Mouse (Mus musculus): ENCODE data around the gene Dlgap4. TPM values are rescaled to one million over a fixed set of nuclear protein-coding genes. Genes with fewer than 3 reads are reported as not detected.
A peak's percentile ranks its signal among the peaks of the same experiment; 100 is the strongest.

Dlgap4 gene
- polyA plus RNA-seq (2012; rRNA removed): 234 and 261 TPM in 2 replicates

DNA sequence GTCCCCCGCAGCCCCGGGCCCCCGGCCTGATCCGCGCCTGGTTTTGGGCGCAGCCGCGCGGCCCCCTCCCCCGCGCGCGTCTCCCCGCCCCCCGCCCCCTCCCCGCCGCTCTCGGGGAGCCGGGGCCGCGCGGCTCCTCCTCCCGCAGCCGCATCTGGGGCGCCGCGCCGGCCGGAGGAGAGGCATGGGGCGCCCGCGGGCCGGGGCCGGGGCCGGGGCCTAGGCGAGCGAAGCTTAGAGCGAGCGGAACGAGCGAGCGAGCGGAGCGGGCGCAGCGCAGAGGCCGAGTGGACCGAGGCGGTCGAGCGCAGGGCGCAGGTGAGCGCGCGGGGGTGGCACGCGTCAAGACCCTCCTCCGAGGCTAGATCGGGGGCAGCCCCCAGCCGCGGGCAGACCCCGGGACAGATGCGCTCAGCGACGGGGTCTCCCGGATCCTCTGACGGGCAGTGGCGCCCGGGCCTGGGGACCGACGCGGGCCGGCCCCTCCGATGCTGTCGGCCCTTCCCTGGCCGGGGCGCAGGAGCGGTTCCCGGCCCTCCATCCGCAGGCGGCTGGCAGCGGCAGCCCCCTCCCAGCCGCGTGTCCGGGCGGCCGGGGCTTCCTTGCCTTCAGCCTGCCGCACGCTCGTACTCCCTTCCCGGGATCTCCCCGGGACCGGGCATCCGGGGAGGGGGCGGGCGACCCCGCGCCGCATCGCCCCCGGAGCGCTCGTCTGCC lies at the start of gene Dlgap4:
Gene Dlgap4 (plus strand): TSS at position 165 of the 717 bp plus-strand sequence.
- no peak for DNase-seq (ENCODE audit: extremely low spot score in 1 of 2, low spot score in 1 of 2)

DNA sequence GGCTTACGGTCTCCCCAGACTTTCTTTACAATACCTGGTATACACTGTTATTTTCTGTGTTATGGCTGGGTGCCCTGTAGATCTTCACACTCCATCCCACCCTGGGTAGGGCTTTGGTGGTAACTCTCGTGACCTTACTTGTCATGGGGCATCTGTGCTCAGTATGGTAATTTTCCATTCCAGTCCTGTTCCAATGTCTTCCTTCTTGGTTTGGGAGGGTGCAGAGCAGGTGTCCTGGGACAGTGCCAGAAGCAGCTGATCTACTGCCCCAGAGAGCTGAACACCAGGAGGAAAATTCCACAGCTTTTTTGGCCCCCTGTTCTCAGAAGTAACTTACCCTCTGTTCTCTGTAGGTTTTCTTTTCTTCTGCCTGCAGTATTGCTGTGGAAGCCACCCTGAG lies 47.0 kb upstream of the Dlgap4 start:
- no peak for DNase-seq (ENCODE audit: extremely low spot score in 1 of 2, low spot score in 1 of 2)

DNA sequence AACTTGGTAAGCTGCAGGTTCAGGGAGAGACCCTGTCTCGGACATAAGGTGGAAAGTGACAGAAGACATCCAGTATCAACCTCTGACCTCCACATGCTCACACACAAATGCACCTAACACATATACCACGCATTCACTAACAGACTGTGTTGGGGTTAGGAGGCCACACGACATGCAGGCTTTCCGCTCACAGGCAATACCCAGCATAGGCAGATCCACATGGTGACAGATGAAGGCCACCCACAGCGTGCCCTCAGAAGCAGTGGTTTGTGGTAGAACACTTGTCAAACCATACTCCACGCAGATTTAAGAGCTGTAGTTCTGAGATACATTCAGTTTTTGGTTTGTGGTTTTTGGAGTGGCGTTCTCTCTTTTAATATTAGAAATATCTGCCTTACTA lies 44.9 kb upstream of the Dlgap4 start:
- DNase-seq (ENCODE audit: extremely low spot score in 1 of 2, low spot score in 1 of 2): no peak

DNA sequence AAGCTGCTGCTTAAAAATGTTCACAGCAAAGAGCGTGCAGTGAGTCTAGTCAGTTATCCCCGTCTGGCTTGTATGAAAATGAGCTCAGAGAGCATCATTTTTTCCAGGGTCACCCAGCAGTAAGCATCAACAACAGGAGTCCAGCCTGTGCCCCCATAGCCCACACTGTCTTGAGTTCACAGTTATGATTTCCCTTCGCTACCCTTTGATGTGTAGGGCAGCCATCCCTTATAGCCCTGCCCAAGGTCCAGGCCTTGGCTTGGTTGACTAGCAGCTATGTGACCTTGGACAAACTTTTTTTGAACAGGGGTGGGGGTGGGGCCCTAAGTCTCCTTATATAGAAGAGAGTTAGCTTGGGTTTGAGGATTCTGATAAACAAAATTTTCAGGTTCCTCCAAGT lies 44.2 kb upstream of the Dlgap4 start:
- DNase-seq (ENCODE audit: extremely low spot score in 1 of 2, low spot score in 1 of 2): no peak

DNA sequence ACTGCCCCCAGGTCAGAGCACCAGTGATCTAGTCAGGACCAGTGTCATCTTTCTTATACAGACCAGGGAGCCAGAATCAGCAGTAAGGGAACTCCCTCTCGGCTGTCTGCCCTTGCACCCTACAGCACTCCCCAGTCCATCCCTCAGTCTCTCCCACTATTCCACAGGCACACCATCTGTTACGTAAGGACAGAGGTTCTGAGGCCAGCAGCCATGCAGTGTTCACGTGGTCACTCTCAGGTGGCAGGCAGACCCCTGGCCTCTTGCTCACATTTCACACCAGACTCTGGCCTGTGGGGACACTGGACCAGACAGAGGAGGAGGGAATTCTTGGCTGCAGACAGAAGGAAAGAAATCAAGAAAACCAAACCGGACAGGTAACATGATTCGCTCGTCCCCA lies 42.0 kb upstream of the Dlgap4 start:
- no peak for DNase-seq (ENCODE audit: extremely low spot score in 1 of 2, low spot score in 1 of 2)

DNA sequence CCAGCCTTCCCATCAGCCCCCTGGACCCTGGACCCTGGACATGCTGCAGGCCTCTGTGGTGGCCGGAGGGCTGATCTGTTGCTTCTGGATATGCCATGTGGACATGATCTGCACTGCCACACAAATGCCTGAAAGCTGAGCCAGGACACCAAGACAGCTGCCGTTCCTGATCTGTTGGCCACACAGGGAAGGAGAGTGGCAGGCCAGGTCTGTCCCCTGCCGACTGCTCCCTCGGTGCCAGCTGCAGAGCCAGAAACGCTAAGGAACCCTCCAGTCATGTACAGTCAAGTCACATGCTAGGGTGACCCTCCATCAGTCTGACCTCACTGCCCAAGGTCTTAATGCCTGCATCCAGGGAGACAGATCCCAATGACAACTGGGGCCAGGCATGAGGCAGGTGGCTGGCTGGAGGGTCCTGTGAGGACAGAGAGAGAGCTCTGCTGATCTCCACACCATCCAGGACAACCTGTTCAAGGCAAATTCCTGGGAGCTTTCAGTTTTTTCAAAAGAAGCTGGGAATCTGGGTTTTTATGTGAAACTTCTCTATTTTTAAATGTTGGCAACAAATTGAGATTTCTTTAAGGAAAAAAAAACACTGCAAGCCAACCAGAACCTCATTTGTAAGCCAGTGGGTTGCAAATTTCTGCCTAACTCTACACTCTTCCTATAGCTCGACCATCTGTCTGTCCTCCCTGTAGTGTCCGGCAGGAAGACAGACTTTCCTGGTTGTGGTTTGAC lies 36.5 kb upstream of the Dlgap4 start:
- DNase-seq (ENCODE audit: extremely low spot score in 1 of 2, low spot score in 1 of 2): no peak

DNA sequence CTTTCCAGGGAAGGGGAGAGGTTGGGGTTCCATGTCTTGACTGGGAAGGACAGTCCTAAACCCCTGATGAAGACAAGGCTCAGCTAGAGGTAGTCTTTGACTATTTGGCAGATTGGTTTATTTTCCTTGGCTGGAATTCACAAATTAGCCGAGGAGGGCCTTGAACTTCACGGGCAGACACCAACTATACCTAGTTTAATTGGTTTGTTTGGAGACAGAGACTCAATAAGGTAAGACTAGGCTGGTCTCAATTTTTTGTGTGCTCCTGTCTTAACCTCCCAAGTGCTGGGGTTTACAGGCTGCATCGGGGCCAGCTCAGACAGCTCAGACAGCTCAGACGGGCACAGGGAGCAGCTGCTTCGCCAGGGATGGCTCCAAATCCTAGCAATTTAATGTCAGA lies 33.0 kb upstream of the Dlgap4 start:
- DNase-seq (ENCODE audit: extremely low spot score in 1 of 2, low spot score in 1 of 2): no peak

DNA sequence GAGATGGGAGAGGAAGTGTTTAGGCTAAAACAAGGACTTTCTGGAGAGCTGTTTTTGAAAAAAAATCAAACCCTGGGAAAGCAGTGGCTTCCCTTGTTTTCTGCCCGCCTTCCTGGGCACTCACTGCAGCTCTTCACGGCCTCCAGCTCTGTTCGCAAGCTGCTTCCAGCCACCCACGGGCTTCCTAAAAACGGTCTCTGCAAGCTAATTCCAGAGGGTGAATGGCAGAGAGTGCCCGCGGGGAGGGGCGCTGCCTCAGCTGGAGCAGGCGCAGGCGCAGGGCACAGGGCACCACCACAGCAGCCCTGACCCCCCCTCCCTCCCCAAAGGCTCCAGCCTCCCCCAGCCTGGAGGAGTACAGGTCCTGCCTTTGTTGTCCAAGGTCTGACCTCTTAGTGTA lies 32.3 kb upstream of the Dlgap4 start:
- peak; percentile 90 to 94 for DNase-seq (ENCODE audit: extremely low spot score in 1 of 2, low spot score in 1 of 2)

DNA sequence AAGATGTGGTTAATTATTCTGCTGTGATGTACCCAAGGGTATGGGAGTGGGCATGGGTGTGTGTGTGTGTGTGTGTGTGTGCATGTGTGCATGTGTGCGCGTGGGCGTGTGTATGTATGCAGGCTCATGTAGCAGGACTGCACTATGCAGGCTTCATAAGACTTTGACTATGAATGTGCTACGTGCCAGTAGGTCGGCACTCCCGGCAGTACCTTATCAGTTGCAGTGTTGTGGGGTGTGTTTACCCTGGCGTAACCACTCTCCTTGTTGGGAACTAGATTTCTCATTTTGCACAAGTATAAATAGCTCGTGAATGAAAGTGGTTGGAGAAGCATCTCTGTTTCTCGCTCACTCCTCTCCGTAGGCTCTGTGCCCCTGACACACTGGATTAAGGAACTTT lies 30.6 kb upstream of the Dlgap4 start:
- no peak for DNase-seq (ENCODE audit: extremely low spot score in 1 of 2, low spot score in 1 of 2)

DNA sequence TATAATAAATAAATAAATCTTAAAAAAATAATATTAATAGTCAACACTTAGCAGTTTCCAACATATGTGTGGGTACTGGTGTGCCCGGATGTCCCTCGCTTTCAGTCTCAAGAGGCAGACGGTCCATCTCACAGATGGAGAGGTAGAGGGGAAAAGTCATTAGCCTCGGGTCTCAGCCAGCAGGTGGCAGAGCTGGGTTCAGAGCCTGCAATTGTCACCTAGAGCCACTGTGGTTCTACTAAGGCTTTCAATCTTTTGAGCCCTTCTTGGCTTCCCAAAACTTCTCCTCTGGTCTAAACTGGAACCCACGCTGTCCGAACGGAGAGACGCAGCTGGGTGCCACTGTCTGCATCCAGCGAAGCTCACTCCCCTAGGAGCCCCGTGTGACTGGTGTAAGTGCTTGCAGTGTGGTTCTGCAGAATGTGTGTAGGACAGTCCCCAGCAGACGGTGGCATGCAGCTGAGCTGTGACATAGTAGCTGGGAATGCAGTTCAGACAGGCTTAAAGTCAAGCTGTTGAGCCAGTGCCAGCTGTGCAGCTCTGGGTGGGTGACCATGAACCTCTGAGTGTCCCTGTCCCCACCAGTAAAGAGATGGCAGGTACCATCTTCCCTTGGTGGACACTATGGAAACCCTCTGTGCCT lies 29.2 kb upstream of the Dlgap4 start:
- no peak for DNase-seq (ENCODE audit: extremely low spot score in 1 of 2, low spot score in 1 of 2)

DNA sequence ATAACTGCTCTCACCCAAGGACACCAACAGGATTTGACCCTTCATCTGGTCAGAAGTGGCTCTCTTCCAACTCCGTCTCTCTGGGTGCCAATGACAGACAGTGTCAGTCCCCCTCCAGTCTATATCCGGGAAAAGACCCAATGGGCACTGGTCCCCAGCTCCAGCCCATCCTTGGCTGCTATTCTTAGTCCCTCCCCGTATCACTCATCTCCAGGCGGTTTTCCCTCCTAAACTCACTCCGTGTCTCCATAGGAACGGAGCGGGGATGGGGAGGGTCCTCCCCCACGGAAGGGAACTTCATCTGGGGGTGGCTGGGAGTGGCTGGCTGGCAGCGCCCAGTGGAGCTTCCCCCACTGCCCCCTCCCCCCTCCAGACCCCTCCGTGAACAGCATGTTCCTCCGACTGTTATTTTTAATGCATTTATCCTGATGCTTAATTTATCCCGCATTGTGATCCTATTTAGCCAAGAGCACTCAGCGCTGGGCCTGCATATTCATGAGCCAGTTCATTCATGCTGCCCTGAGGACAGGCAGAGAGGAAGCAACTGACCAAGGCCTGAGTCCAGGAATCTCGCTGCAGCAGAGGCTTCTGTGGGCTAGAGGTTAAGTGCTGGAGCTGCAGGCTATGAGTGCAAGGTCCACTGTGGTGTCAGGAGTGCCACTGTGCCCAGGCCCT lies 28.6 kb upstream of the Dlgap4 start:
- peak; percentile 35 to 73 for DNase-seq (ENCODE audit: extremely low spot score in 1 of 2, low spot score in 1 of 2)

DNA sequence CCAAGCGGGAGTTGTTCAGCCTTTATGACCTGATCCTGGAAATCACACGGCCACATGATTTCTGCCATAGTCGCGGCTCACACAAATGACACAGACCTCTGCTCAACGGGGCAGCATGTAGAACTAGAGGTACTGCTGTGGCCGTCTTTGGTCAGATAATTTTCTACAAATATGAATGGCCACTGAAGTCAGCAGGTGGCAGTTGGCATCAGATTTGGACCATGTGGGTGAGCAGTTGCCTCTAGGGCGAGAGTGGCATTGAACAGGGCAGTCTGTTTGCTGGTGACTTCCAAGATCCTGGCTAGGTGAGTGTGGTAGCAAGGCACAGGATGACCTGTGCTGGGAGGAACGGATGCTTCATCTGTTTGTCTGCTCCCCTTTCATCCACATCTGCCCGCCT lies 24.0 kb upstream of the Dlgap4 start:
- no peak for DNase-seq (ENCODE audit: extremely low spot score in 1 of 2, low spot score in 1 of 2)

DNA sequence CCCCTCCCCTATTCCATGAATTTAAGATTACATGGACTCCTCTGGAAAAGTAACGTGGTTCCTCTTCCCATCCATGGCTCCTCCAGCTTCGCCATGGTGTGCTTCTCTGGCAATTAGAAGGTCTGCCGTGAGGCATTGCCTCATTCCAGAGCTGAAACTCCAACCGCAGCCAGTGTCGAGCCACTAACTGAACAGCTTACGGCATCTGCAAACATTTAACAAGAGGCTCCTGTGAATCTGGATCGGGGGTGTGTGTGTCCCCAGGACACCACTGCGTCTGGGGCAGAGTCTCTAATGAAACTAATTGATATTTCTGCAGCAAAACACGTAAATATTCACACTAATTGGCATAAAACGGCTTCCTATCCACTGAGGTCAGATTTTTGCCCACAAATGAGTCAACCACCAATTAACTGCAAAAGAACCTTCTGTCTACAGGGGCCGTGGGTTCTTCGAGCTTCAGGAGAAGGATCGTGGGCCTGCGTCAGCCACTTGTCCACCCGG lies 18.5 kb upstream of the Dlgap4 start:
- DNase-seq (ENCODE audit: extremely low spot score in 1 of 2, low spot score in 1 of 2): no peak

DNA sequence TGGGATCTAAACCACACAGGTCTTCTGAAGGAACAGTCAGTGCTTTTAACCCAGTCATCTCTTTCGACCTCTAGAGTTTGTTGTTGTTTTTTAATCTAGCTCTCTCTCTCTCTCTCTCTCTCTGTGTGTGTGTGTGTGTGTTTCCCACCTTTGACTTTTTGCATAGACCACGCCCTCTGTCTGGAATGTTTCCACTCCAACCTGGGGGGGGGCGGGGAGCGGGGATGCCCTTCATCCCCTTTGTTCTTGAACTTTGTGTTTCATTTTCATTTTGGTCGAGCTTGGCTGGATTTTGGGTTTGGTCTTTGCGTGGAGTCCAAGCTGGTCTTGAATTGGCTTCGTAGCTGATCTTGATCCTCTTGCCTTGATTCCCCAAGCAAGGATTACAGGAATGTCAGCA lies 10.9 kb upstream of the Dlgap4 start:
- no peak for DNase-seq (ENCODE audit: extremely low spot score in 1 of 2, low spot score in 1 of 2)

DNA sequence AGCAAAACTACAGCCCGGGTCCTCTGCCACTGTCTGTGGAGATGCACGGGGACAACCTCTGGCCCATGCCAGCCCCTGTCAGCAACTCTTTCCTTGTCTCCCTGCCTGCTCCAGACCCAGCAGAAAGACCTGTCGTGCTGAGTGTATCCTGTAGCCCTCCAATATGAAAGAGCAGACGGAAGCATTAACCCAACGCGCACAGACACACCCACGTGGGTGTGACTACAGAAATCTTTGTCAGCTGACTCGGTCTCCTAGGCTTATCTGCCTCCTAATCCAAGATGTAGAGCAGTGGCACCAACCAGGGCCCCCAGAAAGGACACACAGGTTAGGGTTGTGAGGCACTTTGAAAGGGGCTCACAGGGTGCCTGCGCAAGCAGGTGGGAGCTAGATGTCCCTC lies 9.8 kb upstream of the Dlgap4 start:
- no peak for DNase-seq (ENCODE audit: extremely low spot score in 1 of 2, low spot score in 1 of 2)

DNA sequence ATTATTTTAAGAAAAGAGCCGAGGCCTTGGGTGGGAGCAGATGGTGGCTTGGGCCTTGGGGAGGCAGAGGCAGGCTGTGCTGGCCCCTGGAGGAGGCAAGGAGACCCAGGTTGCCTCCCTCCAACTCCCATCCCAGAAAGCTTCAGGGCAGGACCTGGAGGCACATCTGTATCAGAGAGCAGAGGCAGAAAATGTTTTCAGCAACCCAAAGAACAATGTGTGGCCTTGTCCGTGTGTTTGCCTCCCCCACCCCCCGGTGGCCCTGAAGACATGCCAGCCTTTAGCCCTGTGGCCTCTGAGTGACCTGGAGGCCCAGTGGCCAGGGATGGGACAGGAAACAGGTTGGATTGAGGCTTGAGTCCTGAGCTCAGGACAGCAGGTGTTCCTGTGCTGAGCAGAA lies 8.4 kb upstream of the Dlgap4 start:
- DNase-seq (ENCODE audit: extremely low spot score in 1 of 2, low spot score in 1 of 2): no peak

DNA sequence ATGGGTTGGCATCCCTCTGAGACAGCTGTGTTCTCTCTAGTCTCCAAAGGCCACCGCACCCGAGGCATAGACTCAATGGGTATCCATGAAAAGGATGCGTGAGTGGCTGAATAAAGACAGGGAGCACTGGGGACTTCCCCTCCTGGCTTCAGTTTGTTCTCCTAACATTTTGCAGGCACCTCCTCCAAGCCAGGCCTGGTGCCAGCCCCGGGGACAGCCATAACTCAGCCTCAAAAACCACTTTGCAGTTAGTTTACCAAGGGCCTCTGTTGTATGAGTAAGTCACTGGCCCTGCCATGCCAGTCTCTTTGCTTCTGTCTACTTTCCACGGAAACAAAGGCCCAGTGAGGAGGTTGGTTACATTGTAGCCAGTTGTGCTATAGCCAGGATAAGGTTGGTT lies 7.5 kb upstream of the Dlgap4 start:
- no peak for DNase-seq (ENCODE audit: extremely low spot score in 1 of 2, low spot score in 1 of 2)

DNA sequence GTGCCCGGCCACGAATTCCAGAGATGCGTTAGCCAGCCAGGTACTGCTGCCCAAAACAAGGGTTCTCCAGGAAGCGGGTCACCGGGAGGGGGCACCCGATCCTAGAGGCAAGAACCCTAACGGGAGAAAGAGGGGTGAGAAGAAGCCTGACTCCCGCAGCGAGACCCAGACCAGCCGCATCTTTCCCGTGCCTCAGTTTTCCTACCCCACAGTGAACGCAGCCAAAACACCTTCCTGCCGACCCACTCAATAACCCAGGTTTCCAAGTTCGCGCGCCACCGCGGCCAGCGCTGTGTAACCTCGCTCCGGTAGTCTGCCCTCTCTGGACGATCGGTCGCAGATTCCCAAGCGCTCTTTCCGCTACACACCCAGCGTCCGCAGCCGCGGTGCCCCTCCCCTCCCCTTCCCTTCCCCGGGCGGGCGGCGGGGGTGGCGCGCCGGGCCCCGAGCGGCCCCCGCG lies 394 bp upstream of the Dlgap4 start:
- DNase-seq (ENCODE audit: extremely low spot score in 1 of 2, low spot score in 1 of 2): peak; percentile 50 to 86

DNA sequence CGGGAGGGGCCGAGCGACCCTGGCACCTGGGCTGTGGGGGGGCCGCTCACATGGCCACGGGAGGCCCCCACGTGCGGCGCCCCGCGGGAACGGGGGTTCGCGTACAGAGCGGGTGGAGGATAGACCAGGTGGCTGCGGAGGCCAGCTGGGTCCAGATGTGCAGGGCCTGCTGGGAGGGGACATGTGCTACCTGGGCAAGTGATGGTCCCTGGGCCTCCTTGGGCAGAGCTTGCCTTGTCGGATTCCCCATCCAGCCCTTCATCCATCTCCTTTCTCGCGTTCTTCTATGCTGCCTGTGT lies 702 bp downstream of the Dlgap4 start:
- no peak for DNase-seq (ENCODE audit: extremely low spot score in 1 of 2, low spot score in 1 of 2)

DNA sequence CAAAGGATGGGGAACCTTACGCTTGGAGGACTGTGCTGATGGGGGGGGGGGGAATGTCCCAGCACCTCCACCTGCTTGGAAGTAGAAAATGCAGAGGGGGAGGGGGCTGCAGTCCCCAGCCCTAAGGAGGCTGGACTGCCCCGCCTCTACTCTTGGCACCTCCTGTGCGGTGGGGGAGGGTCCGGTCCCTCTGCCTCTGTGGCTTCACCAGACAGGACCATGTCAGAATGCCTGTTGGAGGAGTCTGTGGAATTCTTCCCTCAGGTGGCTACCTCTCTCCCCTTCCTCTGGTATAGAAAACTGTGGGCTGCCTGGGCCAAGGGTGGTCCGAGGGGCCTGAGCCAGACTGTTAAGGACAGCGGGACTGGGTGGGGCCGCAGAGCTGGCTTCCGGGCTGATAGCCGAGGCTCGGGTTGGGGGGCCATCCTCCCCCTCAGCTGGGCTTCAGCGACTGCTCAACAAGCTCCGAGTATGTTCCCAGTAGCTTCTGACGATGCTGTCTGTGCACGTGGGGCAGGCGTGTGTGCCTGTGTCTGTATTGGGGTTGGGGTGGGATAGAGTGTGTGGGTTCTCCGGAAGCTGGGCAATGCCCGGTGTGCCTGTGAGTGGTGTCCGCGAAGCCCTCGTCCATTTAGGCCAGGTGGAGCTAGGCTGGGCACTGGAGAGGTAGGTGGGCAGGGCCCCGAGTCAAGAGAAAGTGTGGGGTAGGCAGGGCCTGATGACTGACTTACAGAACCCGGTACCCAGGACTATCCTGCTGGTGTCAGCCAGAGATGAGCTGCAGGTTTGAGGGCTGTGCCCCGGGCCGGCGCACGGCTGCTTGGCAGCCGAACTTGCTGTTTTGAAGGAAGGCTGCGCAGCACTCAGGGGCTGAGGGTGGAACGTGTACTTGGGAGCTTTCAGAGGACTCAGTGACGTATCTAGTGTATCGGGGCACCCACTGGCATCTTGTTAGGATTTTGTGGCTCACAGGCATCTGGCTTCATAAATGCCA lies 1.5 kb downstream of the Dlgap4 start:
- DNase-seq (ENCODE audit: extremely low spot score in 1 of 2, low spot score in 1 of 2): peak in 1 of 2 experiments; percentile 43
